Mouse (Mus musculus) MEL (cell line): ENCODE measurements around the gene Igfn1. TPM values are rescaled to one million over a fixed set of nuclear protein-coding genes. Genes with fewer than 3 reads are reported as not detected.

ENCODE experiments used
- DNase-seq: peaks from one replicate; pipeline ENCODE4 v3.0.0; 2011; ENCODE audit warnings: low read depth, low spot score
- H3K27ac ChIP-seq: 2 replicates; pipeline ENCODE4 v1.5.1; 2012; ENCODE audit warnings: low read depth, mild to moderate bottlenecking, control low read depth, low read length, moderate library complexity; ENCODE audit not compliant: control insufficient read depth
- H3K27me3 ChIP-seq, 2 experiments: fragments of 150-350 bp in 1 of 2; sonication (generic) in 1 of 2; 2 replicates each; pipeline ENCODE4 v1.6.1; 2012; ENCODE audit warnings: low read length in 2 of 2, mild to moderate bottlenecking in 2 of 2, improper control_type of control experiment in 1 of 2, moderate library complexity in 1 of 2; ENCODE audit not compliant: insufficient read depth in 2 of 2, control insufficient read depth in 1 of 2
- H3K36me3 ChIP-seq, 2 experiments: 2 replicates each; pipeline ENCODE4 v1.6.1; 2012 to 2014; ENCODE audit warnings: low read length in 2 of 2, improper control_type of control experiment in 1 of 2, inconsistent platforms in 1 of 2, mild to moderate bottlenecking in 1 of 2; ENCODE audit not compliant: insufficient read depth in 2 of 2, control insufficient read depth in 1 of 2
- H3K4me1 ChIP-seq, 2 experiments: fragments of 150-350 bp in 1 of 2; sonication (generic) in 1 of 2; 2 replicates each; pipeline ENCODE4 v1.6.1; 2012; ENCODE audit warnings: low read length in 2 of 2, improper control_type of control experiment in 1 of 2, mild to moderate bottlenecking in 1 of 2; ENCODE audit not compliant: insufficient read depth in 2 of 2, control insufficient read depth in 1 of 2
- H3K4me3 ChIP-seq, 2 experiments: fragments of 150-350 bp in 1 of 2; sonication (generic) in 1 of 2; 2 replicates each; pipeline ENCODE4 v1.5.1; 2012; ENCODE audit warnings: low read depth in 2 of 2, low read length in 2 of 2, mild to moderate bottlenecking in 2 of 2, moderate library complexity in 2 of 2, control low read depth in 1 of 2, improper control_type of control experiment in 1 of 2; ENCODE audit not compliant: control insufficient read depth in 1 of 2, insufficient read depth in 1 of 2
- H3K79me2 ChIP-seq: 2 replicates; pipeline ENCODE4 v1.6.1; 2012; ENCODE audit warnings: mild to moderate bottlenecking, low read length, moderate library complexity; ENCODE audit not compliant: control insufficient read depth, poor library complexity, insufficient read depth
- H3K9ac ChIP-seq: 2 replicates; pipeline ENCODE4 v1.6.1; 2012; ENCODE audit warnings: low read depth, mild to moderate bottlenecking, control low read depth, low read length, moderate library complexity; ENCODE audit not compliant: control insufficient read depth, poor library complexity, severe bottlenecking
- H3K9me3 ChIP-seq: fragments of 150-350 bp; sonication (generic); replicated peaks from 2 replicates; pipeline ENCODE4 v1.6.1; 2012; ENCODE audit warnings: mild to moderate bottlenecking, low read length, improper control_type of control experiment, moderate library complexity; ENCODE audit not compliant: insufficient read depth
- BHLHE40 ChIP-seq: IDR thresholded peaks from 2 replicates; pipeline ENCODE4 v1.6.1; 2012; ENCODE audit warnings: low read depth, mild to moderate bottlenecking, inconsistent platforms, low read length, improper control_type of control experiment, borderline replicate concordance
- CHD1 ChIP-seq: IDR thresholded peaks from 2 replicates; pipeline ENCODE4 v1.6.1; 2012; ENCODE audit warnings: low read depth, mild to moderate bottlenecking, inconsistent platforms, low read length, improper control_type of control experiment
- CTCF ChIP-seq, 3 experiments: IDR thresholded peaks in 2 of 3; conservative IDR thresholded peaks in 1 of 3; 2 replicates each; pipeline ENCODE4 v1.5.1; 2011 to 2012; ENCODE audit warnings: low read length in 3 of 3, low read depth in 2 of 3, mild to moderate bottlenecking in 2 of 3, improper control_type of control experiment in 1 of 3, inconsistent platforms in 1 of 3, mixed read lengths in 1 of 3, moderate library complexity in 1 of 3; ENCODE audit not compliant: control insufficient read depth in 1 of 3, insufficient read depth in 1 of 3, poor library complexity in 1 of 3, severe bottlenecking in 1 of 3
- EP300 ChIP-seq, 2 experiments: IDR thresholded peaks; 2 replicates each; pipeline ENCODE4 v1.6.1; 2011; ENCODE audit warnings: improper control_type of control experiment in 2 of 2, low read length in 2 of 2, low read depth in 1 of 2, mild to moderate bottlenecking in 1 of 2
- ETS1 ChIP-seq: IDR thresholded peaks from 2 replicates; pipeline ENCODE4 v1.6.1; 2012; ENCODE audit warnings: low read depth, mild to moderate bottlenecking, inconsistent platforms, low read length, improper control_type of control experiment, moderate library complexity
- GATA1 ChIP-seq: IDR thresholded peaks from 2 replicates; pipeline ENCODE4 v1.6.1; 2011; ENCODE audit warnings: low read depth, low read length, improper control_type of control experiment
- HCFC1 ChIP-seq: IDR thresholded peaks from 2 replicates; pipeline ENCODE4 v1.6.1; 2012; ENCODE audit warnings: low read depth, mild to moderate bottlenecking, inconsistent platforms, low read length, improper control_type of control experiment, moderate library complexity
- KAT2A ChIP-seq: conservative IDR thresholded peaks from 2 replicates; pipeline ENCODE4 v1.6.1; 2012; ENCODE audit warnings: low read depth, low read length, improper control_type of control experiment, inconsistent platforms
- MAFK ChIP-seq: IDR thresholded peaks from 2 replicates; pipeline ENCODE4 v1.6.1; 2011; ENCODE audit warnings: low read depth, mild to moderate bottlenecking, low read length, improper control_type of control experiment, borderline replicate concordance
- MYC ChIP-seq: IDR thresholded peaks from 2 replicates; pipeline ENCODE4 v1.6.1; 2011; ENCODE audit warnings: low read depth, mild to moderate bottlenecking, low read length, improper control_type of control experiment, moderate library complexity
- NRF1 ChIP-seq: IDR thresholded peaks from 2 replicates; pipeline ENCODE4 v1.6.1; 2014; ENCODE audit warnings: low read depth, mild to moderate bottlenecking, inconsistent platforms, low read length, improper control_type of control experiment, moderate library complexity; ENCODE audit not compliant: poor library complexity, insufficient read depth, severe bottlenecking
- POLR2A ChIP-seq, 2 experiments: IDR thresholded peaks; 2 replicates each; pipeline ENCODE4 v1.6.1; 2011 to 2012; ENCODE audit warnings: low read length in 2 of 2, mild to moderate bottlenecking in 2 of 2, control low read depth in 1 of 2, improper control_type of control experiment in 1 of 2, low read depth in 1 of 2, moderate library complexity in 1 of 2; ENCODE audit not compliant: control insufficient read depth in 1 of 2, insufficient read depth in 1 of 2, poor library complexity in 1 of 2
- POLR2AphosphoS5 ChIP-seq: IDR thresholded peaks from 2 replicates; pipeline ENCODE4 v1.6.1; 2012; ENCODE audit warnings: low read depth, borderline replicate concordance, mild to moderate bottlenecking, inconsistent platforms, low read length, moderate library complexity, mixed read lengths
- RAD21 ChIP-seq: IDR thresholded peaks from 2 replicates; pipeline ENCODE4 v1.6.1; 2011; ENCODE audit warnings: mild to moderate bottlenecking, low read depth, low read length, improper control_type of control experiment
- SMC3 ChIP-seq: IDR thresholded peaks from 2 replicates; pipeline ENCODE4 v1.6.1; 2011; ENCODE audit warnings: low read depth, low read length, improper control_type of control experiment
- UBTF ChIP-seq: IDR thresholded peaks from 2 replicates; pipeline ENCODE4 v1.6.1; 2012; ENCODE audit warnings: low read depth, mild to moderate bottlenecking, inconsistent platforms, low read length, improper control_type of control experiment, moderate library complexity, borderline replicate concordance; ENCODE audit not compliant: insufficient read depth
- USF1 ChIP-seq: IDR thresholded peaks from 2 replicates; pipeline ENCODE4 v1.6.1; 2014; ENCODE audit warnings: low read depth, mild to moderate bottlenecking, inconsistent platforms, low read length, improper control_type of control experiment, moderate library complexity
- ZC3H11A ChIP-seq: IDR thresholded peaks from 2 replicates; pipeline ENCODE4 v1.6.1; 2012; ENCODE audit warnings: low read depth, mild to moderate bottlenecking, inconsistent platforms, low read length, improper control_type of control experiment
- polyA plus RNA-seq, 2 experiments: library from polyadenylated mRNA; stranded (reverse) in 1 of 2; unstranded in 1 of 2; fragments of >175 nt in 1 of 2; fragments of >200 nt in 1 of 2; gene quantifications; 2 replicates each; pipeline versions ENCODE4 v1.2.1 to v1.2.4; 2012; ENCODE audit warnings: low replicate concordance in 2 of 2, low read depth in 1 of 2; ENCODE audit not compliant: insufficient read length in 2 of 2, insufficient read depth in 1 of 2, missing spikeins in 1 of 2
- total RNA-seq: library from RNA; depleted of rRNA; stranded (reverse); fragments of 300-350 nt; gene quantifications from 2 replicates; pipeline ENCODE4 v1.2.3, GENCODE M21; 2012

Gene Igfn1
- total and polyA plus RNA-seq, 3 experiments = 0.14 to 0.15 TPM; not detected in 1

DNA sequence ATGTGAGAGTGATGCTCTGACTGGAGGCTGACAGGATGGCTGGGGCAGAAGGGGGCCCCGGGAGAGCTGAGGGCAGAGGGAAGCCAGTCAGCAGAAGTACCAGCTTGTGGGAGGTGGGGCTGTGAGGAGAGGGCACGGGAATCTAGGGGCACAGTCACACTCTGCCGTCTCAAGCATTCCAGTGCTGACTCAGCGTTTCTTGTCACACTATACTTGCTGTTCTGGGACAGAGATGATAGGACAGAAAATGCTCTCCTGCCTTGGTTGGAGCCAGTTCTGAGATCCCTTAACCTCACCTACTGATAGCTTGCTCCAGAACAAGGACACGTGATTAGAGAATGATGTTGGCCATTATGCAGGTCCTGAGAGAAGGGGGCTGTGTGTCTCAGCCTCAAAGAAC lies 43.0 kb downstream of the Igfn1 start:
- TF ChIP-seq MAFK = peak; percentile 40
- no peak for TF ChIP-seq ETS1
- TF ChIP-seq GATA1 = no peak
- no peaks in the 10 kb centered on the region for H3K4me1 ChIP-seq
- no peaks in the 10 kb centered on the region for H3K79me2 ChIP-seq
- no peaks in the 10 kb centered on the region for H3K36me3 ChIP-seq
- H3K4me3 ChIP-seq = no peak overlapping the region
- no peak for DNase-seq
- H3K9me3 ChIP-seq = no peaks in the 10 kb centered on the region
- H3K27ac ChIP-seq = no peak overlapping the region
- no peak overlapping the region for H3K9ac ChIP-seq
- H3K27me3 ChIP-seq = 0 out of 4 replicates have a peak, but pooled peaks cover 0 to 3% of the 10 kb centered on the region in 2 experiments

DNA sequence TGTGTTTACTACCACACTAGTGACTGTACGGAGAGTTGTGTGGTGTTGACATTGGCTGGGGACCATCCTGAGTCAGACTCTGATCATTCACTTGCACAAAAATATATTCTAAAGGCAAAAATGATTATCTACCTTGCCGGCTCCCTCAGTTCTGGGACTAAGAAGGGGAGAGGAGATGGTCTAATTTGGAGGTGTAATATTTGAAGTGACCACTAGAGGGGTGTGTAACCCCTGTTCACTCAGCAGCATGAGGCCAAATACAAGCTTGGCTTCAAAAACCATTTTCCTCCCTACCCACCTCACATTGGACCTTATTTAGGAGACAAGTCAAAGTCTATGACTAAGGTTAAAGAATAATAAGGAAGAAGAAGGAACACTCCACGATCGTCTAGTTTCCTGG lies 47.7 kb downstream of the Igfn1 start:
- no peak overlapping the region for H3K4me3 ChIP-seq
- peaks cover 5 to 8% of the 10 kb centered on the region in 2 experiments; a peak in 3 of 4 replicates for H3K27me3 ChIP-seq
- TF ChIP-seq POLR2AphosphoS5 = no peak
- 0 out of 2 replicates have a peak, but pooled peaks have one; percentile 31 for TF ChIP-seq MYC
- TF ChIP-seq EP300 (IDR thresholded peaks at IDR 0.05; ENCODE audit: low read depth in 1 of 2, low read length in 2 of 2) = no peak
- TF ChIP-seq USF1 = no peak
- TF ChIP-seq BHLHE40 = no peak
- no peak for TF ChIP-seq KAT2A
- TF ChIP-seq NRF1 = no peak
- no peak for TF ChIP-seq CHD1
- peak; percentile 78 for TF ChIP-seq SMC3
- TF ChIP-seq UBTF = no peak
- peak; percentile 80 for TF ChIP-seq RAD21
- no peak for TF ChIP-seq HCFC1
- peak; percentile 76 for TF ChIP-seq ZC3H11A
- peak; percentile 50 to 87 (median 85) for TF ChIP-seq CTCF (IDR thresholded peaks at IDR 0.05 in 2 of 3, conservative IDR thresholded peaks at IDR 0.05 in 1 of 3; ENCODE audit: control insufficient read depth in 1 of 3, insufficient read depth in 1 of 3, low read depth in 2 of 3, low read length in 3 of 3, poor library complexity in 1 of 3, severe bottlenecking in 1 of 3)
- TF ChIP-seq POLR2A (IDR thresholded peaks at IDR 0.05; ENCODE audit: control insufficient read depth in 1 of 2, insufficient read depth in 1 of 2, low read depth in 1 of 2, low read length in 2 of 2, poor library complexity in 1 of 2) = no peak
- H3K4me1 ChIP-seq = no peaks in the 10 kb centered on the region
- H3K79me2 ChIP-seq = no peaks in the 10 kb centered on the region
- H3K9me3 ChIP-seq = no peaks in the 10 kb centered on the region
- peak; percentile 69 for DNase-seq
- H3K27ac ChIP-seq = no peak overlapping the region
- no peaks in the 10 kb centered on the region for H3K36me3 ChIP-seq
- H3K9ac ChIP-seq = no peak overlapping the region
